Mouse (Mus musculus): ENCODE data around the gene Prg2. TPM values are rescaled to one million over a fixed set of nuclear protein-coding genes. Genes with fewer than 3 reads are reported as not detected.

Prg2 gene
- polyA plus RNA-seq (2016; fragmentation: Nextera tagmentation; extraction: Ambion mirVana), result 0.51 TPM in 1 of 2 replicates, not detected in the other

DNA sequence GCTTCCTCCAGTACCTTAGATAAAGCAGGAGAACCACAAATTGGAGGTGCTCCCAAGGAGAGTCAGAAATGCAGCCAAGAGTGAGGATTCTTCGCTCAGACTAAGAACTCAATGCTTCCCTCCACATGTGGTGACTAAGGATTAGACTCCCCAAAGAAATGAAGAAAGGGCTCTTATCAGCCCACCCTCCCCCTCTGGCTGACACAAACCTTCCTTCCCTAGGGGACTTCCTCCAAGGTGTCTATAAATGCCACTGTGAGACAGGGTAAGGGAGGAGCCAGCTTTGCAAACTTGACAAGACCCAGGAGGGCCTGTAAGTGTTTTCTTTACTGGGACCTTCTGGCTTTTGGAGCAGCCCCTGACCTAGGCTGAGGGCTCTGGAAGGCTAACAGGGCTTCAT is at the start of gene Prg2:
Prg2 (plus strand) TSS at position 274 of the 400 bp plus-strand sequence.
- Histone ChIP-seq H3K4me2 (no peak within 1 kb of the TSS), H3K4me1 (replicated peaks) (peaks cover 14% of the 10 kb centered on the region; the same call in 1 of the 2 replicates), H3K9me3 (no peaks in the 10 kb centered on the region), H3K4me3 (replicated peaks) (no peak within 1 kb of the TSS), H3K27ac (no peak within 1 kb of the TSS), H3K9ac (replicated peaks) (no peak within 1 kb of the TSS), H3K36me3 (no peaks in the 10 kb centered on the region), H3K27me3 (no peaks in the 10 kb centered on the region)
- no peak for ATAC-seq (ENCODE audit: insufficient number of reproducible peaks, insufficient read depth, low FRiP score, low TSS enrichment, low read depth)
- WGBS, result 71% methylated on average over 1 of the region's 1 CpGs

DNA sequence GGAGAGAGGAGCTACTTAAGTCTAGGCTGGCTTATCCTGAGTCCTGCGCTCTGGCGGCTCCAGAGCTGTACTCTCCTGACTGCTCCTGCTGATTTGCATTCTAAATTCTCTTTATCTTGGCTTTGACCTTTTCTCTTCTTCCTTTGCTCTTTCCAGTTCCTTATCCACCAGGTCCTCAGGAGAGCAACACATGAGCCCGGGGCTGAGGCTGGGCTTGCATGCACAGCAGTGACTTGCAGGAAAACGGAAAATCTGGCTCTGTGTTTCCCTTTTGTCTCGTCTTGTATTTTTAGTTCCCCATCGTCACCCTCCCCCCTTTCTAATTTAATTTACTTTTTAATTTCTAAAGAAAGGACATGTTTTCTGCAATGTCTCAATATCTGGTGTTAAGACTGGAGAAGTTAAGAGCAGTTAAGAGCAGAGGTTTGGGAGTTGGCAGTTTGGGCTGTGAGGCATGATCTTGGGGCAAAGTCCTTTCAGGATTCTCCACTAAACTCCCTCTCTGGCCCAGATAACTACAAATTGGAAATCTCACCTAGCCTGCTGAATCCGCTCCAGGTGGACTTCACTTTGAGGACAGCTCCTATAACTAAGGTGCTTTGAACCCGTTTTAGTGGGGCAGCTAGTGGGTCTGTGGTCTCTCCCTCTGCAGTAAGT is 46.1 kb upstream of the Prg2 start:
- H3K27me3 ChIP-seq, result no peaks in the 10 kb centered on the region
- H3K36me3 ChIP-seq, result peaks cover 3% of the 10 kb centered on the region; the same call in 1 of the 2 replicates
- H3K4me1 ChIP-seq (replicated peaks), result peaks cover 18% of the 10 kb centered on the region
- no peak overlapping the region for H3K4me3 ChIP-seq (replicated peaks)
- H3K4me2 ChIP-seq, result no peak overlapping the region
- no peaks in the 10 kb centered on the region for H3K9me3 ChIP-seq
- no peak overlapping the region for H3K27ac ChIP-seq
- ATAC-seq (ENCODE audit: insufficient number of reproducible peaks, insufficient read depth, low FRiP score, low TSS enrichment, low read depth), result no peak
- 84% methylated on average over 8 of the region's 8 CpGs for WGBS
- H3K9ac ChIP-seq (replicated peaks), result no peak overlapping the region

GRCm38 (mm10) chr2:84934649-84935007 is 45.6 kb upstream of the Prg2 start:
- 78% methylated on average over 4 of the region's 4 CpGs for WGBS
- H3K4me2 ChIP-seq, result no peak overlapping the region
- peaks cover 18% of the 10 kb centered on the region for H3K4me1 ChIP-seq (replicated peaks)
- ATAC-seq (ENCODE audit: insufficient number of reproducible peaks, insufficient read depth, low FRiP score, low TSS enrichment, low read depth), result no peak
- H3K27ac ChIP-seq, result no peak overlapping the region
- peaks cover 3% of the 10 kb centered on the region for H3K36me3 ChIP-seq
- no peak overlapping the region for H3K4me3 ChIP-seq (replicated peaks)
- no peak overlapping the region for H3K9ac ChIP-seq (replicated peaks)
- H3K9me3 ChIP-seq, result no peaks in the 10 kb centered on the region
- no peaks in the 10 kb centered on the region for H3K27me3 ChIP-seq

DNA sequence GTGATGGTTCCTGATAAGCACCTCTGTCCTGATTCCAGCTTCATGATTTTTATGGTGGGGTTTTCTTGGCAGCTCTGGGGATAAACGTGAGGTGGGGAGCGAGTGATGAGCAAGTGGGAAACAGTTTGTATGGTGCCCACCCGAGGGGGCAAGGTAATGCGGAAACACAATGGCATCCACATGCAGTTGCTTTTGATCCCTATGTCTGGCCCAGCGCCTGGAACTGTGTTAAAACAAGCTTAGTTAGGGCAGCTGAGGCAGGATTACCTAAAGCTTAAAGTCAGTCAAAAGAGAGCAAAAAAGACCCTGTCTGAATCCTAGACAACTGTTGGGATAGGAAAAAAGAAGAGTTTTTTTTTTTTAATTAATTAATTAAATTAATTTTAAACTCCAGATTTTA is 45.2 kb upstream of the Prg2 start:
- no peaks in the 10 kb centered on the region for H3K27me3 ChIP-seq
- no peak overlapping the region for H3K4me3 ChIP-seq (replicated peaks)
- peaks cover 18% of the 10 kb centered on the region for H3K4me1 ChIP-seq (replicated peaks)
- H3K9me3 ChIP-seq, result no peaks in the 10 kb centered on the region
- no peak overlapping the region for H3K9ac ChIP-seq (replicated peaks)
- no peak for ATAC-seq (ENCODE audit: insufficient number of reproducible peaks, insufficient read depth, low FRiP score, low TSS enrichment, low read depth)
- H3K36me3 ChIP-seq, result peaks cover 3% of the 10 kb centered on the region
- 81% methylated on average over 5 of the region's 5 CpGs for WGBS
- no peak overlapping the region for H3K27ac ChIP-seq
- no peak overlapping the region for H3K4me2 ChIP-seq

DNA sequence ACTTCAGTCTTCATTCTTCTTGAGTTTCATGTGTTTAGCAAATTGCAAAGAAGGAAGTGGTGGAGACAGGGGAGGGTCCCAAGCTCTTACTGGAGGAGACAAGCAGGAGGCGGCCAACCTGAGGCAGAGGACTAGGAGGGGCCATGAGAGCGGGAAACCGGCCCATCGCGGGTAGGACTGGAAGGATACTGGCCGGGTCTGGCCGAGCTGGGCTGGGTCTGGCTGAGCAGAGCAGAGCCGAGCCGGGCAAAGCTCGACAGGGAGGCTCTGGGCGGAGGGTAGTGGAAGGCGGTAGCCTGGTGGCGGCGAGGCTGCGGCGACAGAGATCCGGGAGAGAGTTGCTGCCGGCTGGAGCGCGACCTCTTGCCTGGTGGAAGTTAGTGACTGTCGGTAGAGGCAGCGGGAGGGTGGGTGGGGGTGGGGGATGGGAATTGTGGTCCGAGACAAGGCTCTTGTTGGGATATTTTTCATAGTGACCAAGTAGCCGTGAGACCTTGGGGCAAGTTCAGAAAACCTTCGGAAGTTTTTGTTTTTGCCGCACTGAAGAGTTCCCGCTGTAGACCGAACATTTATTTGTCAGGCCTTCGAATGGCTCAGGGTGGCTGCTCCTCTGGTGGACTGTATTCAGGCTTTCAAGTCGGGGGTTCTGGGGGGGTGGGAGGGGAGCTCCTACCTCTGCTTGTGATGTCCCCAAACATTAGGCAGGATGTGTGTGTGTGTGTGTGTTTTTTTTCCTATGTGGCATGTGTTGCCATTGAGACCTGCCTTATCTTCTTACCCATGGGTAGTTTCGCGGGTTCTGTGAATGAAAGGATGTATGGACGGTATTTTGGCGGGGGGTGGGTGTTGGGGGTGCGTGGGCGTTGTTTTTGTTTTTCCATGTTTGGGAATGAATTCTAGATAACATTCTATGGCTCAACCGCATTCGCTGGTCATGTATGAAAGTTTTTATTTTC is 43.5 kb upstream of the Prg2 start, which contains the start of gene Slc43a3:
Slc43a3 (plus strand) TSS at position 106 of the 956 bp plus-strand sequence.
- 21% methylated on average over 38 of the region's 38 CpGs for WGBS

GRCm38 (mm10) chr2:84937491-84938150 is 42.6 kb upstream of the Prg2 start:
- Histone ChIP-seq H3K4me3 (replicated peaks) (peak overlapping the region; percentile 52), H3K9me3 (no peaks in the 10 kb centered on the region), H3K36me3 (peaks cover 15% of the 10 kb centered on the region), H3K9ac (replicated peaks) (0 out of 2 replicates have a peak overlapping the region, but pooled peaks have one; percentile 68), H3K27me3 (no peaks in the 10 kb centered on the region), H3K27ac (peak overlapping the region; percentile 41), H3K4me2 (peak overlapping the region; percentile 61), H3K4me1 (replicated peaks) (peaks cover 18% of the 10 kb centered on the region)
- 69% methylated on average over 3 of the region's 3 CpGs for WGBS
- ATAC-seq (ENCODE audit: insufficient number of reproducible peaks, insufficient read depth, low FRiP score, low TSS enrichment, low read depth), result no peak

More for the DNA sequence above, 43.5 kb upstream of the Prg2 start, which contains the start of gene Slc43a3:
- H3K4me1 ChIP-seq (replicated peaks), result peaks cover 18% of the 10 kb centered on the region
- H3K4me2 ChIP-seq, result peak within 1 kb of the TSS; percentile 61
- no peaks in the 10 kb centered on the region for H3K27me3 ChIP-seq
- peak within 1 kb of the TSS; percentile 81 for H3K27ac ChIP-seq
- peak within 1 kb of the TSS; percentile 52 for H3K4me3 ChIP-seq (replicated peaks)
- peaks cover 9% of the 10 kb centered on the region for H3K36me3 ChIP-seq
- H3K9ac ChIP-seq (replicated peaks), result peak within 1 kb of the TSS; percentile 68
- ATAC-seq (ENCODE audit: insufficient number of reproducible peaks, insufficient read depth, low FRiP score, low TSS enrichment, low read depth), result peak; percentile 94
- no peaks in the 10 kb centered on the region for H3K9me3 ChIP-seq

DNA sequence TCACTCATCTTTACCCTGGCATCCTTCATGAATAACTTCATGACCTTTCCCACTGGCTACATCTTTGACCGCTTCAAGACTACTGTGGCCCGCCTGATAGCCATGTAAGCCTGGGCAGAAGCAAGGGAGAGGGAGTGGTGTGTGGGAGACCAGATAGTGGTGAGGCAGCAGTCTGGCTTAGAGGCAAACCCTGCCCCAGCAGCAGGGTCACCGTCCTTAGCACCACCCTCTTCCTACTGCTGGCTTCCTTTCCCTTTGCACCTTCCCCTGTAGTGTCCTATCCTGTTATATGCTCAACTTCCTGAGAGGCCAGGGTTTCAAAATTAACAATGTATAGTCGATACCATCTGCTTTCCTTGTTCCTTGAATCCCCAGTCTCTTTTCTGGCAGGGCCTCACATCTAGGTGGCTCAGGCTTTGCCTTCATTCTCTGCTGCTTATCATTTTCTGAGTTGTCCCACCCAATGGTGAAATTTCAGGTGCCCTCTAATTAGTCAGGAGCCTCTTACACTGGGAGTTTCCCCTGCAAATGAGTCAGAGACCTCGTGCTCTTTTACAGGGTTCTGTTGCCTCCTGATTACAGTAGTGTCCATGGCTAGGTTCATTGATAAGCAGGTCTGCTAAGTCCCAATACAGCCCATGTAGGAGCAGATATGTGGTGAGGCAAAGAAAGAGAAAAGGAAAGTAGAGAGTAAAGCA is 41.9 kb upstream of the Prg2 start:
- ATAC-seq (ENCODE audit: insufficient number of reproducible peaks, insufficient read depth, low FRiP score, low TSS enrichment, low read depth), result peak; percentile 22; the same call in 1 of the 2 replicates
- H3K27ac ChIP-seq, result peak overlapping the region; percentile 41; the same call in 1 of the 2 replicates
- no peaks in the 10 kb centered on the region for H3K9me3 ChIP-seq
- peak overlapping the region; percentile 61 for H3K4me2 ChIP-seq
- H3K36me3 ChIP-seq, result peaks cover 15% of the 10 kb centered on the region
- H3K4me3 ChIP-seq (replicated peaks), result no peak overlapping the region
- no peak overlapping the region for H3K9ac ChIP-seq (replicated peaks)
- 80% methylated on average over 5 of the region's 5 CpGs for WGBS
- no peaks in the 10 kb centered on the region for H3K27me3 ChIP-seq
- peaks cover 18% of the 10 kb centered on the region for H3K4me1 ChIP-seq (replicated peaks)

GRCm38 (mm10) chr2:84939306-84939705 is 41.0 kb upstream of the Prg2 start:
- H3K9me3 ChIP-seq, result no peaks in the 10 kb centered on the region
- H3K27ac ChIP-seq, result no peak overlapping the region
- H3K4me2 ChIP-seq, result no peak overlapping the region
- no peak overlapping the region for H3K4me3 ChIP-seq (replicated peaks)
- WGBS, result 92% methylated on average over 3 of the region's 3 CpGs
- peaks cover 18% of the 10 kb centered on the region for H3K36me3 ChIP-seq
- no peak for ATAC-seq (ENCODE audit: insufficient number of reproducible peaks, insufficient read depth, low FRiP score, low TSS enrichment, low read depth)
- H3K9ac ChIP-seq (replicated peaks), result no peak overlapping the region
- peaks cover 18% of the 10 kb centered on the region for H3K4me1 ChIP-seq (replicated peaks)
- H3K27me3 ChIP-seq, result no peaks in the 10 kb centered on the region

DNA sequence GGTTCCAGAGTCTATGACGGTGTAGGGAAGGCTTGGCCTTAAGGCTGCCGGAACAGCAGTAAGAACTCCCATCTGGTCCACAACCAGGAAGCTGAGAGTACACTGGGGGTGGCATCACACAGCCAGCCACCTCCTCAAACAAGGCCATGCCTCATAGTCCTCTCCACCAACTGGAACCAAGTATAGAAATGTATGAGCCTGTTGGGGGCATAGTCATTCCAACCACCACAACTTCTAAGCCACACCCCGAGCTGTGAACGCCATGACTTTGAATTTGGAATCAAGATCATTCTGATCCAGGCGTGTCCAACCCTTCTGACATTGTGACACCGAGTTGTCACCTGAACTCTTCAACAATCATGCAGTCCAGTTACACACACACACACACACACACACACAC is 40.5 kb upstream of the Prg2 start:
- 93% methylated on average over 6 of the region's 6 CpGs for WGBS
- no peak overlapping the region for H3K9ac ChIP-seq (replicated peaks)
- ATAC-seq (ENCODE audit: insufficient number of reproducible peaks, insufficient read depth, low FRiP score, low TSS enrichment, low read depth), result no peak
- H3K4me1 ChIP-seq (replicated peaks), result peaks cover 18% of the 10 kb centered on the region
- H3K27me3 ChIP-seq, result no peaks in the 10 kb centered on the region
- no peaks in the 10 kb centered on the region for H3K9me3 ChIP-seq
- peaks cover 22% of the 10 kb centered on the region for H3K36me3 ChIP-seq
- H3K4me2 ChIP-seq, result no peak overlapping the region
- H3K4me3 ChIP-seq (replicated peaks), result no peak overlapping the region
- no peak overlapping the region for H3K27ac ChIP-seq

DNA sequence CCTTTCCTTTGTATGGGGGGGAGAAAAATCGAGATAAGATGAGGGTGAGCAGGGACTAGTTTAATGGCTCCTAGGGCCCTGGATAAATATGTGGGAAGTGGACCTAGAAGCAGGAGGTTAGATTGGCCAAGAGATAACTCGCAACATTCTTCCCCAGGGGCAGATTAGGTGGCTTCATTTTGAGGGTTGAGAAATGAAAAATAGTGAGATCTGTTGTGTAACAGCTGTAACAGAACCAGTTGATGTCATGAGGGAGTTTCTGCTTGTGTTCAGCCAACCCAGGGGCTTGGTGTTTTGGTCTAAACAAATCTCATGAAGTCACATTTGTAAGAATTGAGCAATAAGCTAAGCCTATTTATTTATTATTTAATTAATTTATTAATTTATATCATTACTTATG is 38.9 kb upstream of the Prg2 start:
- no peaks in the 10 kb centered on the region for H3K9me3 ChIP-seq
- no peak overlapping the region for H3K27ac ChIP-seq
- H3K27me3 ChIP-seq, result no peaks in the 10 kb centered on the region
- no peak overlapping the region for H3K9ac ChIP-seq (replicated peaks)
- no peak for ATAC-seq (ENCODE audit: insufficient number of reproducible peaks, insufficient read depth, low FRiP score, low TSS enrichment, low read depth)
- WGBS, result 79% methylated on average over 2 of the region's 2 CpGs
- no peak overlapping the region for H3K4me3 ChIP-seq (replicated peaks)
- peaks cover 30% of the 10 kb centered on the region for H3K36me3 ChIP-seq
- H3K4me2 ChIP-seq, result no peak overlapping the region
- H3K4me1 ChIP-seq (replicated peaks), result peaks cover 18% of the 10 kb centered on the region
